Mouse (Mus musculus) regulatory T cell (primary cell): ENCODE results near the gene Cttnbp2.

Experiments
- in situ Hi-C: fragments of 300-600 bp; cut with MboI, MseI; formaldehyde crosslinking; loops from one replicate; pipeline ENCODE4 v1.15.1; 2025; ENCODE audit warnings: high pct_unique_total_duplicates

Gene Cttnbp2

DNA sequence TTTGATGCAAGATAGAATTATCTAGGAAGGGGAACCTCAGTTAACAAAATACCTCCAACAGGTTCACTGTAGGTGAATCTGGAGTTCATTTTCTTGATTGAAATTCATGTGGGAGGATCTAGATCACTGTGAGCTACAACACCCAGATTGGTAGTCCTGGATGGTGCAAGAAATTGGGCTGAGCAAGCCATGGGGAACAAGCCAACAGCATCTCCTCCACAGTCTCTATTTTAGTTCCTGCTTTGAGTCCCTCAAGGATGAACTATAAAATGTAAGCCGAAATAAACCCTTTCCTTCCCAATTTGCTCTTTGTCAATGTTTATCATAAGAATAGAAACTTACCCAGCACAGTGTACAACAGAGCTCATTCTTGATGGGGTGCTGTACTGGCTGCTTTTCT lies 191.7 kb downstream of the Cttnbp2 start:
- in situ Hi-C loops, result no loop called here
